Mouse (Mus musculus) spleen, postnatal 14 days (tissue): ENCODE measurements around the gene Nlgn1.
"Not testable (repeated sequence)": the region's sequence is repeated elsewhere in the genome, so short reads cannot be mapped to it uniquely, and the experiment has no call there.

ENCODE experiments used
- DNase-seq, 2 experiments: peaks; one replicate each; pipeline ENCODE4 v3.0.0; 2021 to 2022; ENCODE audit warnings: low spot score in 2 of 2

The Nlgn1 gene

DNA sequence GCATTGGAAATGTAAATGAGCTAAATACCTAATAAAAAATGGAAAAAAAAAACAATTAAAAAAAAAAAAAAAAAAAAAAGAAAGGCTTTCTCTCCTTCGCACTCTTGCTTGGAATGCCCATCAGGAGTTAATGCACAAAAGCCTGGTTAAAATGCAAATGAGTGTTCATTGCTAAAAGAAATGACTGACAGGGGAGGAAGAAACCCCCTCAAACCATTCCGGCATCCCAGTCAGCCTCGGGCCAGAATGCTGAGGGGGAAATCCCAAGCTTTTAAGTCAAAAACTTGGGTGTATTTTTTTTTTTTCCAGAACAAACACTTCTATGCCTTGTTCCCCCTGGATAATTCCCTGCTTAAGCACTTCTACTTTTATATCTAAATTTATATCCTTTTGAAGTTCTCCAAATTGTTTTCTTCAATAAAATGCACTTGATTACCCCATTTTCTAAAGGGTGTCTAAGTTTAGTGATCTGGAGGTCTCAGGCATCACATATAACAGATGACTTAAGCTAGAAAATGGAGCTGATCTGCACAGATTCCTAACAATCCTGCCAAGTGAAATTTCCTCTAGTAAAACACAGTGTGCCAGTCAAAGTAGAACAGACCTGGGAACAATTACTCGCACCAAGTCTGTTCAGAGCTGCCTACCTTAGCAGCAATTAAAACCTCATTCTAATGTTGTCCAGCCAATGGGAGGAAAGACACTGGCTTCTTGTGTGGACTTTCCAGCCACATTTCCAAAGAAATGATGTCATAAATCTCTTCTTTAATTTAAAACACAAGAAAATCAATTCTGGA lies 686.2 kb downstream of the Nlgn1 start:
- DNase-seq: no peak

DNA sequence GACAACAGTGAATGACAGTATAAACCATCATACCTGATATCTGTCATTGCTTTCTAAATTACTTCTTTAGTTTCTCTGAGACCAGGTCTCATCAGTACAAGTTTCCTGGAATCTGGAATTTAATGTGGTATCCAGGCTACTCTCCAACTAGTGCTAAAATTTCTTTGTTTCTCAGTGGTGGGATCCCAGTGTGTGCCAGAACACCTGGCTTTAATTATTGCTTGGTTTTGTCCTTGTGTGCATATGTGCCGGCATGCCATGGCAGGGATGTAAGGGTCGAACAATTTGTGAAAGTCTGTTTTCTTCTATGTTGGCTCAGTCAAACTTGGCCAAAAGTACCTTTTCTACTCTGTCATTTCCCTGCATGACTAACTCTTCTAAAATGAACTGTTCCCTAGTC lies 703.1 kb downstream of the Nlgn1 start:
- DNase-seq: no peak

DNA sequence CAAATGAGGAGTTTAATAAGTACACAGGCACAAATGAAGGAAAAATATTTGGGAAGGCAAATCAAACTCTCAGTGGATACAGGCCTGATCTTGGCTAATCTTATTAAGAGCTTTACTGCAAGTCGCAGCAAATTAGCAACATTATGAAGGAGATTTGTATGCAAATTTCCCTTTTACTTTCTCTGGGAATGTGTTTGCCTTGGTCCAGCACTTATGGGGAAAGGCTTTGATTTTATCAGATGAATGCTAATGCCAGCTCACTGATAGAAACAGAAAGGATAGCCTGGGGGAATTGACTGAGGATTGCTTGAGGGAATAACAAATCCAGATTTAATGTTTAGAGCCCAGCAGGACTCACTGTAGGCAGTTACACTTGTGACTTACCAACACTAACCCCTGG lies 725.7 kb downstream of the Nlgn1 start:
- no peak for DNase-seq

DNA sequence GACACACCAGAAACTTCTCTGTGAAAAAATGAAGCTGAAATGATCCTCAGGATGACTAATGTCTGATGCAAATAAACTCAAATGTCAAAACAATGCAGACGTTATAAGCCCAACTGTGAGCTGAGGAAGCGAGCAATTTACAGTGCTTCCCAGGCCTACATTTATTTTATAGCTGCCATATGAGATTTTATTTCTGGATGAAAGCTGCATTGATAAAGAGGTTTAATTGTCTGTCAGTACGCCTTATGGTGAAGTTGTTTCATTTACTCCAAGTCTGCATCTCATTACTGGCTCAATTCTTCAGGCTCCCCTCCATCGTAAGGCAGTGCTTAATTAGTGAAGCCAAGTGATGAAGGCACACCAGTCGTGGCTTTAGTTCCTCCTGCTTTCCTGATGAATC lies 734.7 kb downstream of the Nlgn1 start:
- DNase-seq: no peak

DNA sequence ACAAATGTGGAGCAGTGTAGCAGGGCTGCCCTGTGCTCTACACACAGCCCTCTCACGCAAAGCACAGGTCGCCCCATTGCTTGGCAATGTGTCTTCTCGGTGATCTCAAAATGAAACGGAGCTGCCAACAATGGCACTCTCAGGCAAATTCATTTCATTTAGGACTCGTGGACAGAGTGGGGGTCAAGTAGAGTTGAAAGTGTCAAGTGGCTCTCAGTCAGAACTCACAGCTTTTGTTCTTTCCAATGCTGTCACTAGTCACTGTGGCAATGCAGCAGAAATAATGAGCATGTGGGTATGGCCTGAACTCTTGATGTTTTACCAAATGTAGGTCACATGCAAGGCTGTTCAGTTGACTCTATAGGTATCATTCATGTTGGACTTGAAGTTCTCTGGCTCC lies 756.7 kb downstream of the Nlgn1 start:
- DNase-seq: no peak

- no peak for DNase-seq
These were observed 757.4 kb downstream of the Nlgn1 start for GRCm38 (mm10) chr3:25574840-25575239.

DNA sequence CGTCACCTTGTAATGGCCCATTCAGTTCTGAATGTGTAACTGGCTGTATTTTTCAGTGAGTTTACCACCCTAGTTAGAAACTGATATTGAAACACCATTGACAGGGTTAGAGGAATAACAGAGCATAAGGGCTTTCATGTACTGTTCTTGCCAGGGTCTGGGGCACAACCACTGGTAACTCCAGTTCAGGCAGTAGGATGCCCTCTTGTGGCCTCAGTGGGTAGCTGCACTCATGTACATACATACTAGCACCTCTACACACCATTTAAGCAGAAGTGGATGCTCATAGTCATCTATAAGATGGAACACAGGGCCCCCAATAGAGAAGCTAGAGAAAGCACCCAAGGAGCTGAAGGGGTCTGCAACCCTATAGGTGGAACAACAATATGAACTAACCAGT lies 773.7 kb downstream of the Nlgn1 start:
- not testable (repeated sequence) for DNase-seq

- not testable (repeated sequence) for DNase-seq
These were observed 783.2 kb downstream of the Nlgn1 start for GRCm38 (mm10) chr3:25549097-25549496.

GRCm38 (mm10) chr3:25524236-25524635 lies 808.0 kb downstream of the Nlgn1 start:
- DNase-seq: not testable (repeated sequence)

- DNase-seq: no peak
These were observed 869.2 kb downstream of the Nlgn1 start for GRCm38 (mm10) chr3:25463051-25463450.

GRCm38 (mm10) chr3:25456250-25456860 lies 875.9 kb downstream of the Nlgn1 start:
- DNase-seq: no peak

GRCm38 (mm10) chr3:25452314-25452713 lies 879.9 kb downstream of the Nlgn1 start:
- DNase-seq: no peak

DNA sequence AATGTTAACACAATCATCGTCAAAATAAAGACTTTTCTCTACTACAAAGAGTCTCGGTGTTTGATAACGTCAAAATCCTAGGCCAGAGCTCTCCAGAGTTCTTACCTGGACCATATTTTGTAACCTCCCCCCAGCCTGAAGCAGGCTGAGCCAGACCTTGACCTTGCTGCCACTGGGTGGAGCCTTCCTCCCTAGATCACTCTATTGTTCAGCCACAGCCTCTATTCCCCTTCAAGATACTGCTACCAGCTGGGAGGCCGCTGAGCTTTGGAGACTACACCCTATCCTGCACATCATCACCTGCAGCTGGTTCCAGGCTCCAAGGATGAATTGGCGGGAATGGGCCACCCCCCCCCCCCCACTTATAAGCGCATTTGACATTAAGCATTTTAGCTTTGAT lies 881.8 kb downstream of the Nlgn1 start:
- DNase-seq: no peak

DNA sequence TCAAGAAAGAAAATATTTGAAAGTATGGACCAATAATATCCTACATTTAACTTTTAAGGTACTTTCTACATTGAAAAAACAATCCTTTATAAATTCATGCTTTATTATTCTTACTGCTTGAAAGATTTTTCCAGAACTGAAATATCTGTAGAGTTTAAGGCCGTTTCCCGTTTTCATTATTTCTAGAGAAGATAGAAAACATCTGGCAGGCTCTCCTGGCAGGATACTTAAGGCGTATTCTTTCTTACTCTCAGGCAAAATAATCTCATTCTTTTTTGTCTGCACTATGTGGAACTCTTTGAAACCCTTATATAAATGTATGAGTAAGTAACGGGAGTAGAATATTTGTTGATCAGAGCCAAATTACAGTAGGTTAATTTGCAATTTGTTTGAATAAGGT lies 882.9 kb downstream of the Nlgn1 start:
- DNase-seq: no peak

- DNase-seq: no peak
These were observed 885.1 kb downstream of the Nlgn1 start for GRCm38 (mm10) chr3:25447181-25447580.

GRCm38 (mm10) chr3:25443657-25444056 lies 888.6 kb downstream of the Nlgn1 start:
- no peak for DNase-seq

- no peak for DNase-seq
These were observed 889.6 kb downstream of the Nlgn1 start for GRCm38 (mm10) chr3:25442617-25443016.

- no peak for DNase-seq
These were observed 905.3 kb downstream of the Nlgn1 start for GRCm38 (mm10) chr3:25426931-25427330.

- no peak for DNase-seq
These were observed 920.3 kb downstream of the Nlgn1 start for GRCm38 (mm10) chr3:25412003-25412402.
